Mouse (Mus musculus): ENCODE measurements around the gene Aff1. TPM values are rescaled to one million over a fixed set of nuclear protein-coding genes. Genes with fewer than 3 reads are reported as not detected.

Gene Aff1
- total and polyA plus RNA-seq, 2 experiments, result 4.1 to 6.5 TPM

DNA sequence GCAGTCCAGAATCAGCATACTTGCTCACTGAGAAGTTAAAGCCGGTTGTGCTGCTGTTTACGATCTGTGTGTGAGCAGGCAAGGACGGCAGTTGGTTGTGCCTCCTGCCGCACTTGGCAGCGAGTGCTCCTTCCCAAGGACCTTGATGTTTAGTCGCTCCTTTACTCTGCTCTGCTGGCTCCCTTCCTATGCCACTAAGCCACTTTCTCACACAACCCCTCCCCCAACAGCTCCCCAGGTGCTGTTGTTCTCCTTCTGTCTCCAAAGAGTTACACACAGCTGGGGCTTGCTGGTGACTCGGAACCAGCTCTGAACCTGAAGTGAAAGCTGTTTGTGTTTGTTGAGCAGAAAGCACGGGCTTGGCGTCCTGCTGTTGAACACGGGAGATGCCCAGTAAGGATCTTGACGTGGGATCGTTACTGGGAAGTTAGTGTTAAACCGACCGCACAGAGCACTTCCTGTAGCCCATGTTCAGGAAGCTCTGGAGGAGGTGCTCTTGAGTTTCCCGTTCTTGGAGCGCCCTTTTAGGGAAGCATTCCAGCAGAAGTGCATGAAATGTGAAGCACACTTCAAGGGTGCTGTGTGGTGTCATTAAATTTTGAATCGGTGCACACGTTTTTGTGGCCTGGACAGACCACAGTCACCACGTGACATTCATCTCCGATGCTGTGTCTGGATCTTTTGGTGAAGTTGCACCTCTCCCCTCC lies 68.4 kb downstream of the Aff1 start:
- peak overlapping the region; percentile 68 for H3K27ac ChIP-seq (replicated peaks; ENCODE audit: insufficient read depth, low read depth, low read length)
- TF ChIP-seq CTCF (IDR thresholded peaks at IDR 0.05; ENCODE audit: low read depth, low read length) (no peak), POLR2A (IDR thresholded peaks at IDR 0.05; ENCODE audit: extremely low read depth, insufficient read depth, low read length) (no peak)
- H3K4me3 ChIP-seq (ENCODE audit: insufficient read depth, low read depth, low read length), result peak overlapping the region; percentile 32
- H3K9ac ChIP-seq (ENCODE audit: low read depth, low read length), result peak overlapping the region; percentile 56
- DNase-seq (ENCODE audit: extremely low read depth, low read depth, low spot score), result peak; percentile 63
- H3K79me2 ChIP-seq (ENCODE audit: control insufficient read depth, insufficient read depth, low read length), result peaks cover 39% of the 10 kb centered on the region
- H3K36me3 ChIP-seq (ENCODE audit: control insufficient read depth, insufficient read depth, low read length), result no peaks in the 10 kb centered on the region
- 1% methylated on average over 20 of the region's 20 CpGs for WGBS
- H3K4me1 ChIP-seq (ENCODE audit: control insufficient read depth, insufficient read depth, low read length), result peaks cover 37% of the 10 kb centered on the region
- no peaks in the 10 kb centered on the region for H3K27me3 ChIP-seq (ENCODE audit: control insufficient read depth, insufficient read depth, low read length)

GRCm38 (mm10) chr5:103761754-103762153 lies 69.6 kb downstream of the Aff1 start:
- no peak overlapping the region for H3K4me3 ChIP-seq (ENCODE audit: insufficient read depth, low read depth, low read length)
- WGBS, result 47% methylated on average over 7 of the region's 7 CpGs
- peaks cover 30% of the 10 kb centered on the region for H3K4me1 ChIP-seq (ENCODE audit: control insufficient read depth, insufficient read depth, low read length)
- peaks cover 44% of the 10 kb centered on the region for H3K79me2 ChIP-seq (ENCODE audit: control insufficient read depth, insufficient read depth, low read length)
- H3K9ac ChIP-seq (ENCODE audit: low read depth, low read length), result no peak overlapping the region
- no peak overlapping the region for H3K27ac ChIP-seq (replicated peaks; ENCODE audit: insufficient read depth, low read depth, low read length)
- no peaks in the 10 kb centered on the region for H3K27me3 ChIP-seq (ENCODE audit: control insufficient read depth, insufficient read depth, low read length)
- DNase-seq (ENCODE audit: extremely low read depth, low read depth, low spot score), result no peak
- no peaks in the 10 kb centered on the region; the same call in 1 of the 2 replicates for H3K36me3 ChIP-seq (ENCODE audit: control insufficient read depth, insufficient read depth, low read length)
- TF ChIP-seq POLR2A (IDR thresholded peaks at IDR 0.05; ENCODE audit: extremely low read depth, insufficient read depth, low read length), result no peak
- TF ChIP-seq CTCF (IDR thresholded peaks at IDR 0.05; ENCODE audit: low read depth, low read length), result no peak

DNA sequence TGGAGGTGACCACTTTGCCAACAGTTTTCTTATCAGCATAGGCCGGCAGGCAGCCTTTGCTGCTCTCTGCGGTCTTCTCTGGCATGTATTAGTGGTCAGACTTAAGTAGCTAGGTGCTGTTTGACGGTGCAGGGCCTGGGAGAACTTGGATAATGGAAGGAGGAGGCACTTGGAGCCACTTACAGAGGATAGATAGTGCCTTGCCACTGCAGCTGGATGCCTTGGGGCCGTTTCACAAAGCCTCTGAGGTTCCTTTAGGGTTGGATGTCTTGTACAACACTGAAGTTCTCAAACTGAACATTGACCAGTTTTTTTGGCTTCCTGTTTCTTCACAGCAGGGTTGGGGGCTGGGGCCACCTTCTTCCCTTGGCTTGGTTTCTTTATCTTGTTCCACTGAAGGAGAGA lies 70.7 kb downstream of the Aff1 start:
- TF ChIP-seq POLR2A (IDR thresholded peaks at IDR 0.05; ENCODE audit: extremely low read depth, insufficient read depth, low read length) (no peak), CTCF (IDR thresholded peaks at IDR 0.05; ENCODE audit: low read depth, low read length) (no peak)
- Histone ChIP-seq H3K9ac (ENCODE audit: low read depth, low read length) (no peak overlapping the region), H3K27ac (replicated peaks; ENCODE audit: insufficient read depth, low read depth, low read length) (no peak overlapping the region; the same call in 1 of the 2 replicates), H3K27me3 (ENCODE audit: control insufficient read depth, insufficient read depth, low read length) (no peaks in the 10 kb centered on the region), H3K4me1 (ENCODE audit: control insufficient read depth, insufficient read depth, low read length) (peaks cover 25% of the 10 kb centered on the region), H3K79me2 (ENCODE audit: control insufficient read depth, insufficient read depth, low read length) (peaks cover 47% of the 10 kb centered on the region), H3K36me3 (ENCODE audit: control insufficient read depth, insufficient read depth, low read length) (no peaks in the 10 kb centered on the region; the same call in 1 of the 2 replicates), H3K4me3 (ENCODE audit: insufficient read depth, low read depth, low read length) (no peak overlapping the region)
- 56% methylated on average over 4 of the region's 4 CpGs for WGBS
- DNase-seq (ENCODE audit: extremely low read depth, low read depth, low spot score), result no peak

DNA sequence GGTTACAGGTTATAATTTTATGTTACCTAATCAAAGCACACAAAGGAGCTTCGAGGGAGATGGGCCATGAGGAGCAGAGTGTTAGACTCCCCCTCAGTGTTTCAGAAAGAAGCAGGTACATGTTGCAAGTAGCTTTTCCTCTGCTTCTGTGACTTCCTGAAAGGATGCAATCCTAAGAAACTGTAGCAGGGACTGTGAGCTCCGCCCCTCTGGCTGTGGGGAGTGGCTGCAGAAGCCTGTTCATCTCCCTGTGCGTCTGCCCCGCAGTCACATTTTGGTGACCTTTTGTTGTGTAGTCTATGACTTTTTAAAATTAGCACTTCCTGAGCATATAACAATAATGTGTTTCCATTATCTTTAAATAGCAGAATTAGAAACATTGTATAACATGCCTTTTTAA lies 73.2 kb downstream of the Aff1 start:
- TF ChIP-seq POLR2A (IDR thresholded peaks at IDR 0.05; ENCODE audit: extremely low read depth, insufficient read depth, low read length) (no peak), CTCF (IDR thresholded peaks at IDR 0.05; ENCODE audit: low read depth, low read length) (no peak)
- Histone ChIP-seq H3K36me3 (ENCODE audit: control insufficient read depth, insufficient read depth, low read length) (no peaks in the 10 kb centered on the region; the same call in 1 of the 2 replicates), H3K27me3 (ENCODE audit: control insufficient read depth, insufficient read depth, low read length) (no peaks in the 10 kb centered on the region), H3K9ac (ENCODE audit: low read depth, low read length) (no peak overlapping the region), H3K79me2 (ENCODE audit: control insufficient read depth, insufficient read depth, low read length) (peaks cover 65% of the 10 kb centered on the region), H3K4me3 (ENCODE audit: insufficient read depth, low read depth, low read length) (no peak overlapping the region), H3K4me1 (ENCODE audit: control insufficient read depth, insufficient read depth, low read length) (peaks cover 21% of the 10 kb centered on the region), H3K27ac (replicated peaks; ENCODE audit: insufficient read depth, low read depth, low read length) (no peak overlapping the region)
- 68% methylated on average over 4 of the region's 4 CpGs for WGBS
- no peak for DNase-seq (ENCODE audit: extremely low read depth, low read depth, low spot score)

- H3K9ac ChIP-seq (ENCODE audit: low read depth, low read length), result no peak overlapping the region
- peaks cover 20% of the 10 kb centered on the region for H3K4me1 ChIP-seq (ENCODE audit: control insufficient read depth, insufficient read depth, low read length)
- peaks cover 67% of the 10 kb centered on the region for H3K79me2 ChIP-seq (ENCODE audit: control insufficient read depth, insufficient read depth, low read length)
- DNase-seq (ENCODE audit: extremely low read depth, low read depth, low spot score), result no peak
- TF ChIP-seq CTCF (IDR thresholded peaks at IDR 0.05; ENCODE audit: low read depth, low read length) (no peak), POLR2A (IDR thresholded peaks at IDR 0.05; ENCODE audit: extremely low read depth, insufficient read depth, low read length) (no peak)
- H3K36me3 ChIP-seq (ENCODE audit: control insufficient read depth, insufficient read depth, low read length), result no peaks in the 10 kb centered on the region; the same call in 1 of the 2 replicates
- no peak overlapping the region for H3K4me3 ChIP-seq (ENCODE audit: insufficient read depth, low read depth, low read length)
- no peaks in the 10 kb centered on the region for H3K27me3 ChIP-seq (ENCODE audit: control insufficient read depth, insufficient read depth, low read length)
- WGBS, result 89% methylated on average over 2 of the region's 2 CpGs
- H3K27ac ChIP-seq (replicated peaks; ENCODE audit: insufficient read depth, low read depth, low read length), result no peak overlapping the region; the same call in 1 of the 2 replicates
These were observed 73.7 kb downstream of the Aff1 start for GRCm38 (mm10) chr5:103765758-103766431.

Measured in liver, adult 2 months (tissue).